Mouse (Mus musculus): ENCODE results near the gene Msantd3. TPM values are rescaled to one million over a fixed set of nuclear protein-coding genes. Genes with fewer than 3 reads are reported as not detected.

The Msantd3 gene
- total and polyA plus RNA-seq, 3 experiments: not detected

DNA sequence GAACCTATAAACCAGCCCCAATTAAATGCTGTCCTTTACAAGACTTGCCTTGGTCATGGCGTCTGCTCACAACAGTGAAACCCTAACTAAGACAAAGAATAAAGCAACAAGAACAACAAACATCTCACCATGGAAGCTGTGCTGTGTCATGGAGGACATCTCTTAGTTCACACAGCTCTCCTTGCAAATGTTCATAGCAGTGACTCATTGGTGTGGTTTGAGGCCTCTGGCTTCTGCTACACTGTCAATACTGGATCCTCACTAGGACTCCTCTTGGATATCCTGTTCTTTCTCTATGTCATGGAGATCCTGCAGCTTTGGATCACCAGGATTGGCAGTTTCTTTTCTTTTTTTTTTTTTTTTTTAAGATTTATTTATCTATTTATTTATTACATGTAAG is 10.2 kb upstream of the Msantd3 start:
- TF ChIP-seq NELFE (IDR thresholded peaks at IDR 0.05; ENCODE audit: low read depth, low read length) (no peak), PAX5 (IDR thresholded peaks at IDR 0.05; ENCODE audit: low read length) (no peak), USF1 (IDR thresholded peaks at IDR 0.05; ENCODE audit: low read depth, low read length) (no peak), POLR2AphosphoS2 (IDR thresholded peaks at IDR 0.05; ENCODE audit: low read depth, low read length) (no peak), CHD2 (IDR thresholded peaks at IDR 0.05; ENCODE audit: low read length) (no peak), CTCF (conservative IDR thresholded peaks at IDR 0.05 in 1 of 2, IDR thresholded peaks at IDR 0.05 in 1 of 2; ENCODE audit: low read depth in 2 of 2, low read length in 2 of 2) (no peak), E2F4 (IDR thresholded peaks at IDR 0.05; ENCODE audit: insufficient replicate concordance, low read depth, low read length) (no peak), JUND (conservative IDR thresholded peaks at IDR 0.05; ENCODE audit: low read depth, low read length) (no peak), MAFK (IDR thresholded peaks at IDR 0.05; ENCODE audit: insufficient replicate concordance, low read length) (no peak)
- dilution Hi-C loops (cut with MboI; ENCODE audit: extremely low pct_ligation_motif_present, extremely low pct_unique_long_range_greater_than_20kb, low sequenced_read_pairs): no loop called here

DNA sequence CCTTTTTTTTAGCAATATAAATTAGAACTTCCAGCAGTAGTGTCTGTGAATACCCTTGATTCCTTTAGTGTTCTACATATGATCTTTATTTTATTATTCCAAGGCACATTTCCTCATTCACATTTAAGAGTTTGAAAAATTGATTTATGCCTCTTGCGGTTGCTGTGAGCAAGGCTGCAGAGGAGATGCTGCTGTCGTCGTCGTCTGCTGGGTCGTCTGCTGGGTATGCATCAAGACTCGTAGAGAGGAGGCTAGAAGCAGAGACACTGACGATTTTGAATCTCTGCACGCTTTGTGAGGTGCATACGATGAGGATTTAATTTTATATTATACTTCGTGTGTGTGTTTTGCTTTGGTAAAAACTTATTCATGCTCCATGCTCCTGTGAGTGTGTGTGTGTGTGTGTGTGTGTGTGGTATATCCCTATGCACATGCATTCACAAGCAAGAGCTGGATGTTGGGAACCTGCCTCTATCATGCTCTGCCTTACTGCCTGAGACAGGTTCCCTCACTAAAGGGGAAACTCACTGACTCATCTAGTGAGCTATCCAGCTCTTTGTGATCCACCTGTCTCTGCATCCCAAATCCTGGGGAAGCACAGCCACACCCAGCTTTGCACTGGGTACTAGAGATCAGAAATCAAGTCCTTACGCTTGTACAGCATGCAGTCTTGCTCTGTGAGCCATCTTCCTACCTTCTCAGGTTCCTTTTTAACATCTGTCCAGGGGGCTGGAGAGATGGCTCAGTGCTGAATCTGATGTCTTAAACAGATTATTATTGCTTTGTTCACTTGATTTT is 7.7 kb upstream of the Msantd3 start:
- no peak overlapping the region for H3K9ac ChIP-seq (ENCODE audit: insufficient read depth, low read depth)
- dilution Hi-C loops (cut with MboI; ENCODE audit: extremely low pct_ligation_motif_present, extremely low pct_unique_long_range_greater_than_20kb, low sequenced_read_pairs): no loop called here

More for the DNA sequence above, 10.2 kb upstream of the Msantd3 start:
- H3K9me3 ChIP-seq (replicated peaks; ENCODE audit: low read length): peaks cover 2% of the 10 kb centered on the region
- H3K4me2 ChIP-seq (ENCODE audit: insufficient read depth, low read depth, poor library complexity, severe bottlenecking): no peak overlapping the region
- H3K79me2 ChIP-seq (replicated peaks; ENCODE audit: control insufficient read depth, extremely low read depth, insufficient read depth, poor library complexity, severe bottlenecking): no peaks in the 10 kb centered on the region
- H3K27me3 ChIP-seq (replicated peaks): no peaks in the 10 kb centered on the region
- in situ Hi-C loops (cut with MboI; ENCODE audit: low pct_ligation_motif_present, low pct_unique_long_range_greater_than_20kb, low sequenced_read_pairs): no loop called here
- peaks cover under 1 to 2% of the 10 kb centered on the region in 2 experiments; a peak in 2 of 4 replicates for H3K4me1 ChIP-seq (ENCODE audit: control insufficient read depth in 1 of 2, insufficient read depth in 2 of 2)
- DNase-seq (ENCODE audit: extremely low read depth): no peak
- H3K27ac ChIP-seq (ENCODE audit: insufficient read depth, low read depth): no peak overlapping the region
- no peak overlapping the region for H3K4me3 ChIP-seq (replicated peaks in 1 of 3; ENCODE audit: low read depth in 2 of 3, low read length in 2 of 3, poor library complexity in 1 of 3)
- H3K9ac ChIP-seq (ENCODE audit: insufficient read depth, low read depth): no peak overlapping the region
- no peaks in the 10 kb centered on the region for H3K36me3 ChIP-seq (replicated peaks in 1 of 2; ENCODE audit: control insufficient read depth in 1 of 2, insufficient read depth in 1 of 2, low read length in 1 of 2)

More for the DNA sequence above, 7.7 kb upstream of the Msantd3 start:
- Histone ChIP-seq H3K4me2 (ENCODE audit: insufficient read depth, low read depth, poor library complexity, severe bottlenecking) (no peak overlapping the region), H3K27ac (ENCODE audit: insufficient read depth, low read depth) (no peak overlapping the region), H3K27me3 (replicated peaks) (no peaks in the 10 kb centered on the region), H3K79me2 (replicated peaks; ENCODE audit: control insufficient read depth, extremely low read depth, insufficient read depth, poor library complexity, severe bottlenecking) (no peaks in the 10 kb centered on the region), H3K36me3 (replicated peaks in 1 of 2; ENCODE audit: control insufficient read depth in 1 of 2, insufficient read depth in 1 of 2, low read length in 1 of 2) (no peaks in the 10 kb centered on the region), H3K4me3 (replicated peaks in 1 of 3; ENCODE audit: low read depth in 2 of 3, low read length in 2 of 3, poor library complexity in 1 of 3) (no peak overlapping the region), H3K9me3 (replicated peaks; ENCODE audit: low read length) (peaks cover 2% of the 10 kb centered on the region), H3K4me1 (ENCODE audit: control insufficient read depth in 1 of 2, insufficient read depth in 2 of 2) (no peaks in the 10 kb centered on the region)
- no peak for DNase-seq (ENCODE audit: extremely low read depth)
- in situ Hi-C loops (cut with MboI; ENCODE audit: low pct_ligation_motif_present, low pct_unique_long_range_greater_than_20kb, low sequenced_read_pairs): no loop called here
- TF ChIP-seq PAX5 (IDR thresholded peaks at IDR 0.05; ENCODE audit: low read length): no peak
- no peak for TF ChIP-seq E2F4 (IDR thresholded peaks at IDR 0.05; ENCODE audit: insufficient replicate concordance, low read depth, low read length)
- TF ChIP-seq MAZ (IDR thresholded peaks at IDR 0.05; ENCODE audit: low read depth, low read length): no peak
- TF ChIP-seq TCF12 (IDR thresholded peaks at IDR 0.05; ENCODE audit: low read depth, low read length): no peak
- no peak for TF ChIP-seq BHLHE40 (IDR thresholded peaks at IDR 0.05; ENCODE audit: low read depth, low read length)
- no peak for TF ChIP-seq ZKSCAN1 (IDR thresholded peaks at IDR 0.05; ENCODE audit: borderline replicate concordance, low read depth, low read length)
- TF ChIP-seq POLR2AphosphoS2 (IDR thresholded peaks at IDR 0.05; ENCODE audit: low read depth, low read length): no peak
- TF ChIP-seq EP300 (IDR thresholded peaks at IDR 0.05; ENCODE audit: low read length): no peak
- no peak for TF ChIP-seq MAX (IDR thresholded peaks at IDR 0.05; ENCODE audit: low read length)
- no peak for TF ChIP-seq MAFK (IDR thresholded peaks at IDR 0.05; ENCODE audit: insufficient replicate concordance, low read length)
- no peak for TF ChIP-seq MYC (IDR thresholded peaks at IDR 0.05; ENCODE audit: low read depth, low read length)
- TF ChIP-seq SMC3 (IDR thresholded peaks at IDR 0.05; ENCODE audit: low read depth, low read length): no peak
- TF ChIP-seq IRF4 (IDR thresholded peaks at IDR 0.05; ENCODE audit: low read depth, low read length): no peak
- no peak for TF ChIP-seq JUND (conservative IDR thresholded peaks at IDR 0.05; ENCODE audit: low read depth, low read length)
- no peak for TF ChIP-seq KAT2A (IDR thresholded peaks at IDR 0.05; ENCODE audit: insufficient replicate concordance, low read length)
- TF ChIP-seq UBTF (IDR thresholded peaks at IDR 0.05; ENCODE audit: low read depth, low read length): no peak
- TF ChIP-seq CHD2 (IDR thresholded peaks at IDR 0.05; ENCODE audit: low read length): no peak
- TF ChIP-seq MXI1 (IDR thresholded peaks at IDR 0.05; ENCODE audit: low read depth, low read length): no peak

Data from CH12.LX (cell line).